Mouse (Mus musculus) megakaryocyte progenitor cell, adult 5-6 weeks (primary cell): ENCODE data around the gene Actrt2. TPM values are rescaled to one million over a fixed set of nuclear protein-coding genes. Genes with fewer than 3 reads are reported as not detected.
A peak's percentile ranks its signal among the peaks of the same experiment; 100 is the strongest.

Experiments used
- ATAC-seq: replicated peaks from 2 replicates; pipeline ENCODE4 v1.8.0; 2016; ENCODE audit warnings: mild to moderate bottlenecking, moderate TSS enrichment, inconsistent platforms; ENCODE audit not compliant: poor library complexity
- total RNA-seq, 2 experiments: library from RNA; stranded (forward) in 1 of 2; stranded (reverse) in 1 of 2; fragments of 157-497, 149-512 nt in 1 of 2; fragments of 200-1000 nt in 1 of 2; gene quantifications; 2 replicates each; pipeline versions ENCODE4 v1.2.3 to v1.2.4; 2015 to 2017

Actrt2 gene
- total RNA-seq (2015) = not detected in 2 replicates
- not detected in 2 replicates for total RNA-seq (2017)

GRCm38 (mm10) chr4:154667767-154668166, at the start of gene Actrt2:
Gene Actrt2, minus strand, starts transcription at chr4:154667867.
- no peak for ATAC-seq

DNA sequence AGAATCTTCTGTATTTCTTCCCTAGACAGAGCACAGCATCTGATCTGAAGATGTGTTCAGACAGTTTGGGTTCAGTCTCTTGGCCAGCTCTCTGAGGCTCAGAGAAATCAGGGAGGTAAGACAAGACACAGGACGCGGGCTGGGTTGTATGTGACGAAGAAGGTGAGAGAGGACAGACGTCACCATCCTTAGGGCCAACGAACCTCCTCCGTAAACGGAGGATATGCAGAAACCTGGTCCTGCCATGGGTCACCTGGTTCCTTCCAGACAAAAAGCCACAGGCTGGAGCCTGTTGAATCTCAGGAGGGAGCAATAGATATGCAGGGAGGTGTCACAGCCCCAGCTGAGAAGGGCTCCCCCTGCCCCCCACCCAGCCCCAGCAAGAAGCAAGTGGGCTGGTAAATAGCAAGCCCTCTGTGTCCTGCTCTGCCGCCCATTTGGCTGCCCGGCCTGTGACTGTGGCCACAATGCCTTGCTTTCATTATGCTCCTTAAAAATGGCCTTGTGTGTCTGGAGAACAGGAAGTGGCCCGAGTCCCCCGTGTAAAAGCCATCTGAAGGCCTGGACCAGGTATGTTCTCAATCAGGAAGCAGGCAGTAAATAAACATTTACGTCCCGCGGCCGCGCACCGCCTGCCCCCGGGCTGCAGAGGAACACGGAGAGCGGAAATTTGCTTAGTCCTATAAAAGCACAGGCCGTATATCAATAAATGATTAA, 41.9 kb upstream of the Actrt2 start:
- no peak for ATAC-seq

GRCm38 (mm10) chr4:154708811-154709210, 41.1 kb upstream of the Actrt2 start:
- no peak for ATAC-seq

GRCm38 (mm10) chr4:154708223-154708622, 40.6 kb upstream of the Actrt2 start:
- ATAC-seq = no peak

DNA sequence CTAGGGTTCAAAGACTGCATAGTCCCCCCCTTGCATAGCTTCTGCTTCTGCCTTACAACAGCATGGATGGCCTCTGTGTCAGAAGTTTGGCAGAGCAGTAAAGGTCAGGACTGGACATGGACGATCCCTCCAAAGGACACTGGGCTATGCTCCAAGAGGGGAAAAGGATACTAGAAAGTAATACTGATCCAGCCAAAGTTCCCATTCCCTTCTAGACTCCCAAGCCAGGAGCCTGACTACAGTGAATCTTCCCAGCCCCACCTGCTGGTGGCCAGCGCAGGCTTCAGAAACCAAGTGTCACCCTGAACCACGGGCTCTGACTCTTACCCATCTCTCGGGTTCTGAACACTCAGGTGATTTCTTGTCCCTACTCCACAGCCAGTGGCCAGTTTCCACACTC, 39.9 kb upstream of the Actrt2 start:
- no peak for ATAC-seq

DNA sequence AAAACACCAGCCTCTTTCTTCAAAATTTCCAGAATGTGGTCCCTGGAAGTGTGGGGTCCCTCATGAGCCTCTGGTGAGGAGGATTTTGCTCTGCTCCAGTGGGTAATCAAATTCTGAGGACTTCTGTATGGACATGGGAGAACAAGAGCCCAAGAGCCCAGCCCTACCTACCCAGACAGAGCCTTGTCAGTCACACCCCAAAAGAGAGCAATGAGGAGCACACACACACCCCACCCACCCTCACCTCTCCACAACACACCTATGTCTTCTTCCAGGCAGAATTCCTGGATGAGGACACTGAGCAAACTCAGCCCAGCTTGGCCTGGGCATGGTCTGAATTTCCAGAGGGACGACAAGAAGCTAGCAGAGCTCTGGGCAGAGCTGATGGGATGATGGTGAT, 38.8 kb upstream of the Actrt2 start:
- no peak for ATAC-seq

DNA sequence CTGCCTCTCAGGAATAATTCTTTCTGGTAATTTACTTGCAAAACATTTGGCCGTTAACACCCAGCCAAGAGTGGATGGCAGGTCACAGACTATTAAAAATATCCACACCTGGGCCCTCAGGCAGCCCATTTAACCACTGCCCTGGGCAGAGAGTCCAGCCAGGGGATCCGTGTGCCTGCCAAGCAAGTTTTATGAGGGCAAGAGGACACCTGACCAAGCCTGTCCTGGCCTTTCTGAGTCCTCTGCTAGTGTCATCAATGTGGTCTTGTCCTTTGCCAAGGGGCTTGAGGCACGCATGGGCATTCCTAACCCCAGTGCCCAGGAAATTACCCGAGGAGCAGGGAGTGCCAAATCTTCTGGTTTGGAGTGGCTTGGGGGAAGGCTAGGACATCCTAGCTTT, 38.0 kb upstream of the Actrt2 start:
- no peak for ATAC-seq

- ATAC-seq = no peak
Measured at GRCm38 (mm10) chr4:154705056-154705455, 37.4 kb upstream of the Actrt2 start.

GRCm38 (mm10) chr4:154704591-154704990, 36.9 kb upstream of the Actrt2 start:
- no peak for ATAC-seq

GRCm38 (mm10) chr4:154703426-154704070, 35.9 kb upstream of the Actrt2 start:
- ATAC-seq = no peak

GRCm38 (mm10) chr4:154702931-154703330, 35.3 kb upstream of the Actrt2 start:
- no peak for ATAC-seq

GRCm38 (mm10) chr4:154702186-154702585, 34.5 kb upstream of the Actrt2 start:
- ATAC-seq = no peak

- ATAC-seq = no peak
Measured at GRCm38 (mm10) chr4:154700921-154701412, 33.3 kb upstream of the Actrt2 start.

DNA sequence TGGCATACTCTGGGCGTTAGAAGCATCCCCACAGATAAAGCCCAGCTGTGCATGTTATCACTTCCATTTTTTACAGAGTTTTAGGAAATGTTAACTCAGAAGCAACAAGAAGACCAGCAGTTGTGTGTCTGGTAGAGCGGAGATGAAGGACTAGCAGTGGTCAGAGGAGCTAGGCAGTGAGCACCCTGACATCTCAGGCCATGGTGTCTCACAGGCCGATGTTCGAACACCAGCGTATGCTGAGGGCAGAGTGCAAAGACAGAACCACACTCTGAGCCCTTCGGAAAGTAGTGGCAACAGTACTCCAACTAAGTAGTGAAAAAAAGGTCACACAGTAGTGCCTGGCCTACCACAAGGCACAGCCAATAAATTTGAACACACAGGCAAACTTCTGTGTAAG, 32.8 kb upstream of the Actrt2 start:
- no peak for ATAC-seq

DNA sequence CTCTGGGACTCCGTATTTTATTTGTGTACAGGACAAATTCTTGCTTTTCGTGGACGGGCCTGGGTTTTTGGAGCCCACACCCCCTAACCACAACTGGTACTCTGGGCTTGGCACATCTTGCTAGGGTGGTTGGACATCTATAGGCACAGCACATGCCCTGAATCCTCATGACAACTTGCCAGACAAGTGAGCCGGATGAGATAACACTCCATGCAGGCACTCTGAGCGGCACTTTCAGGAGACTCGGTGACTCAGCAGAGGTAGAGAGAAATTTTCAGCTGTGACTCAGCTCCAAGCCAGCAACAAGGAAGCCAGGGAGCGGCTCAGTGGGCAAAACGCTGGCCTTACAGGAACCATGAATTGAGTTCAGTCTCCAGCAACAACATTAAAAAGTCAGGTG, 31.6 kb upstream of the Actrt2 start:
- ATAC-seq = peak; percentile 96

- no peak; the same call in 1 of the 2 replicates for ATAC-seq
Measured at GRCm38 (mm10) chr4:154698631-154699030, 31.0 kb upstream of the Actrt2 start.

GRCm38 (mm10) chr4:154698021-154698590, 30.4 kb upstream of the Actrt2 start:
- no peak for ATAC-seq

GRCm38 (mm10) chr4:154697476-154697875, 29.8 kb upstream of the Actrt2 start:
- ATAC-seq = no peak

- no peak for ATAC-seq
Measured at GRCm38 (mm10) chr4:154696552-154696951, 28.9 kb upstream of the Actrt2 start.

DNA sequence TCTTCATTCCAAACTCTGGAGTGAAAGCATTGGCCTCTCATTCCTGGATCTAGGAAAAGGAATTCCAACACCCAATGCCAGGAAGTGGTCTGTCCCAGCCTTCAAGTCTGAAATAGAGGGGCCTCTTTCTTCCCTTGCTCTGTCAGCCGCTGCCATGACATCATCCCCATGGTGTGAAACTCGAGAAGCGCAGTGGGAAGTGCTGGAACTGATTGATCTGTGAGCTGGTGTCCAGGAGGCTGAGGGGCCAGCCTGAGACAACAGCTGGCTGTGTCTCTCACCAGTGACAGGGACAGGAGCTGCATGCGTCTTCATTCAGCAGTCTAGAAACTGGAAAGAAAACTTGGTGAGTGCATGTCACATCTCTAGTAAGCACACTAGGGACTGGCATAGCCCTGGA, 28.5 kb upstream of the Actrt2 start:
- ATAC-seq = no peak

- ATAC-seq = no peak
Measured at GRCm38 (mm10) chr4:154694361-154694760, 26.7 kb upstream of the Actrt2 start.
